In genomic region chr9:104075808-104076207, GRCm38 (mm10) we compare ENCODE assay signal across 11 mouse cellular contexts. TPM values are rescaled to one million over a fixed set of nuclear protein-coding genes. Genes with fewer than 3 reads are reported as not detected.
A peak's percentile ranks its signal among the peaks of the same experiment; 100 is the strongest.
DNase-seq lines count a peak whose midpoint lies in the region; ATAC-seq and TF ChIP-seq lines count a peak whose summit lies in the region.
"Had no signal": no experiment of that assay in that cellular context is flagged by ENCODE, and none has a peak within 500 bp of the region (broad histone marks: within the 10 kb centered on the region; RNA-seq: fewer than 3 reads in every experiment).

No protein-coding gene starts in this region.

- H3K9me3 ChIP-seq in forebrain, embryonic 14.5 days (replicated peaks; ENCODE audit: control insufficient read depth, low read length) = no peaks in the 10 kb centered on the region
- no peaks in the 10 kb centered on the region for H3K9me3 ChIP-seq in forebrain, embryonic 15.5 days
- H3K9me3 ChIP-seq in liver, embryonic 14.5 days (ENCODE audit: control insufficient read depth, low read length) = no peaks in the 10 kb centered on the region
- no peaks in the 10 kb centered on the region for H3K9me3 ChIP-seq in liver, embryonic 12.5 days (replicated peaks)

- TF ChIP-seq EP300 in liver, embryonic 14.5 days (IDR thresholded peaks at IDR 0.05; ENCODE audit: low read depth) = no peak

- no peak overlapping the region for H3K4me2 ChIP-seq in forebrain, embryonic 14.5 days (ENCODE audit: low read length)
- no peak overlapping the region for H3K4me2 ChIP-seq in forebrain, embryonic 15.5 days (replicated peaks)
- no peak overlapping the region for H3K4me2 ChIP-seq in liver, embryonic 14.5 days (ENCODE audit: low read depth)
- no peak overlapping the region for H3K4me2 ChIP-seq in liver, embryonic 12.5 days

- no peak for ATAC-seq in forebrain, embryonic 14.5 days
- ATAC-seq in forebrain, embryonic 15.5 days (replicated peaks) = no peak
- ATAC-seq in liver, embryonic 14.5 days (ENCODE audit: insufficient read depth) = no peak
- ATAC-seq in liver, embryonic 12.5 days = no peak

- peak; percentile 53 for TF ChIP-seq CTCF in liver, embryonic 14.5 days (IDR thresholded peaks at IDR 0.05; ENCODE audit: low read depth)
- peak; percentile 34; the same call in 1 of the 2 replicates for TF ChIP-seq CTCF in brain, embryonic 14.5 days (IDR thresholded peaks at IDR 0.05; ENCODE audit: borderline replicate concordance, extremely low read depth, insufficient read depth, insufficient read length)

- no peak overlapping the region for H3K9ac ChIP-seq in forebrain, embryonic 14.5 days (ENCODE audit: low read length)
- H3K9ac ChIP-seq in forebrain, embryonic 15.5 days (replicated peaks) = no peak overlapping the region
- H3K9ac ChIP-seq in liver, embryonic 14.5 days (replicated peaks) = no peak overlapping the region
- no peak overlapping the region for H3K9ac ChIP-seq in liver, embryonic 12.5 days

- TF ChIP-seq POLR2A in brain, embryonic 14.5 days (IDR thresholded peaks at IDR 0.05; ENCODE audit: borderline replicate concordance, extremely low read depth, insufficient read depth, insufficient read length, poor library complexity, severe bottlenecking) = no peak

- H3K4me3 ChIP-seq in forebrain, embryonic 14.5 days (ENCODE audit: low read depth, low read length) = no peak overlapping the region
- no peak overlapping the region for H3K4me3 ChIP-seq in forebrain, embryonic 15.5 days
- no peak overlapping the region for H3K4me3 ChIP-seq in liver, embryonic 14.5 days (ENCODE audit: insufficient read depth in 1 of 2, low read depth in 2 of 2, low read length in 2 of 2)
- H3K4me3 ChIP-seq in liver, embryonic 12.5 days = no peak overlapping the region

- DNase-seq in forebrain, embryonic 14.5 days (ENCODE audit: low spot score) = peak; percentile 47
- DNase-seq in liver, embryonic 14.5 days (ENCODE audit: low read depth in 3 of 3, low spot score in 3 of 3) = no peak
- peak; percentile 28 for DNase-seq in brain, embryonic 14.5 days (ENCODE audit: low read depth)
- DNase-seq in naive thymus-derived CD4-positive, alpha-beta T cell, adult 2 months (ENCODE audit: low read depth) = peak; percentile 52
- no peak for DNase-seq in cerebellum, adult 11 months
- DNase-seq in adrenal gland, adult (ENCODE audit: inconsistent age in 2 of 2, low spot score in 1 of 2) = no peak
- DNase-seq: heart, postnatal 14 days had no signal

- WGBS in forebrain, embryonic 14.5 days = 64% methylated on average over 2 of the region's 2 CpGs
- WGBS in forebrain, embryonic 15.5 days = 61% methylated on average over 2 of the region's 2 CpGs
- WGBS in liver, embryonic 14.5 days (ENCODE audit: insufficient replicate concordance) = 54% methylated on average over 2 of the region's 2 CpGs
- 58% methylated on average over 2 of the region's 2 CpGs for WGBS in liver, embryonic 12.5 days (ENCODE audit: insufficient replicate concordance)

- H3K27ac ChIP-seq in forebrain, embryonic 14.5 days (ENCODE audit: low read depth, low read length) = no peak overlapping the region
- H3K27ac ChIP-seq in forebrain, embryonic 15.5 days (replicated peaks) = no peak overlapping the region
- H3K27ac ChIP-seq in liver, embryonic 14.5 days = no peak overlapping the region
- H3K27ac ChIP-seq in liver, embryonic 12.5 days = no peak overlapping the region

- no peaks in the 10 kb centered on the region for H3K27me3 ChIP-seq in forebrain, embryonic 14.5 days (replicated peaks; ENCODE audit: control insufficient read depth, insufficient read depth, low read length)
- no peaks in the 10 kb centered on the region for H3K27me3 ChIP-seq in forebrain, embryonic 15.5 days
- no peaks in the 10 kb centered on the region for H3K27me3 ChIP-seq in liver, embryonic 14.5 days (ENCODE audit: control insufficient read depth, insufficient read depth, low read length)
- H3K27me3 ChIP-seq in liver, embryonic 12.5 days (replicated peaks) = no peaks in the 10 kb centered on the region

- H3K4me1 ChIP-seq in forebrain, embryonic 14.5 days (ENCODE audit: control insufficient read depth, insufficient read depth, low read length) = no peaks in the 10 kb centered on the region
- no peaks in the 10 kb centered on the region for H3K4me1 ChIP-seq in forebrain, embryonic 15.5 days
- no peaks in the 10 kb centered on the region; a peak in 1 of 4 replicates for H3K4me1 ChIP-seq in liver, embryonic 14.5 days (replicated peaks; ENCODE audit: control insufficient read depth in 2 of 2, insufficient read depth in 2 of 2, low read length in 1 of 2)
- H3K4me1 ChIP-seq in liver, embryonic 12.5 days = no peaks in the 10 kb centered on the region

- no peaks in the 10 kb centered on the region for H3K36me3 ChIP-seq in forebrain, embryonic 14.5 days (ENCODE audit: control insufficient read depth, insufficient read depth, low read length)
- H3K36me3 ChIP-seq in forebrain, embryonic 15.5 days = no peaks in the 10 kb centered on the region
- H3K36me3 ChIP-seq in liver, embryonic 14.5 days (replicated peaks; ENCODE audit: control insufficient read depth, insufficient read depth, low read depth) = no peaks in the 10 kb centered on the region
- no peaks in the 10 kb centered on the region for H3K36me3 ChIP-seq in liver, embryonic 12.5 days

RNA-seq across cellular contexts. Expression of gene Acad11, which starts 12.6 kb away (rescaled TPM):
- 7.4 and 8.1 TPM in 2 replicates for polyA plus RNA-seq in forebrain, embryonic 14.5 days (2014; fragmentation: Nextera tagmentation; extraction: Ambion mirVana)
- polyA plus RNA-seq in forebrain, embryonic 15.5 days (2015; fragmentation: Nextera tagmentation; extraction: Ambion mirVana) = 5.4 and 6.2 TPM in 2 replicates
- 11.9 and 13.5 TPM in 2 replicates for polyA plus RNA-seq in liver, embryonic 14.5 days (2012; rRNA removed)
- polyA plus RNA-seq in liver, embryonic 14.5 days (2014; fragmentation: Nextera tagmentation; extraction: Ambion mirVana) = 16.3 and 18.8 TPM in 2 replicates
- 10.5 and 11.5 TPM in 2 replicates for polyA plus RNA-seq in liver, embryonic 12.5 days (2016; fragmentation: Nextera tagmentation; extraction: Ambion mirVana)
- polyA plus RNA-seq in brain, embryonic 14.5 days (2012; rRNA removed) = 8.1 and 8.6 TPM in 2 replicates

RNA-seq across cellular contexts. Expression of gene Uba5, which starts 12.9 kb away (rescaled TPM):
- 73.6 and 75.3 TPM in 2 replicates for polyA plus RNA-seq in forebrain, embryonic 14.5 days (2014; fragmentation: Nextera tagmentation; extraction: Ambion mirVana)
- 64.5 and 68.8 TPM in 2 replicates for polyA plus RNA-seq in forebrain, embryonic 15.5 days (2015; fragmentation: Nextera tagmentation; extraction: Ambion mirVana)
- 9.6 and 14.6 TPM in 2 replicates for polyA plus RNA-seq in liver, embryonic 14.5 days (2012; rRNA removed)
- polyA plus RNA-seq in liver, embryonic 14.5 days (2014; fragmentation: Nextera tagmentation; extraction: Ambion mirVana) = 21.2 and 21.4 TPM in 2 replicates
- polyA plus RNA-seq in liver, embryonic 12.5 days (2016; fragmentation: Nextera tagmentation; extraction: Ambion mirVana) = 27.4 and 28.4 TPM in 2 replicates
- 68.8 and 69.7 TPM in 2 replicates for polyA plus RNA-seq in brain, embryonic 14.5 days (2012; rRNA removed)

RNA-seq across cellular contexts. Expression of gene Gm28305, which starts 35.3 kb away (rescaled TPM):
- not detected in 2 replicates for polyA plus RNA-seq in forebrain, embryonic 14.5 days (2014; fragmentation: Nextera tagmentation; extraction: Ambion mirVana)
- polyA plus RNA-seq in forebrain, embryonic 15.5 days (2015; fragmentation: Nextera tagmentation; extraction: Ambion mirVana) = not detected in 2 replicates
- not detected in 2 replicates for polyA plus RNA-seq in liver, embryonic 14.5 days (2012; rRNA removed)
- polyA plus RNA-seq in liver, embryonic 14.5 days (2014; fragmentation: Nextera tagmentation; extraction: Ambion mirVana) = not detected in 2 replicates
- polyA plus RNA-seq in liver, embryonic 12.5 days (2016; fragmentation: Nextera tagmentation; extraction: Ambion mirVana) = not detected in 2 replicates
- polyA plus RNA-seq in brain, embryonic 14.5 days (2012; rRNA removed) = not detected in 2 replicates
- polyA plus RNA-seq: lung, embryonic 16.5 days; stomach, embryonic 16.5 days had no signal

RNA-seq across cellular contexts. Expression of gene Ackr4, which starts 50.9 kb away (rescaled TPM):
- polyA plus RNA-seq in forebrain, embryonic 14.5 days (2014; fragmentation: Nextera tagmentation; extraction: Ambion mirVana) = 0.33 and 0.35 TPM in 2 replicates
- polyA plus RNA-seq in forebrain, embryonic 15.5 days (2015; fragmentation: Nextera tagmentation; extraction: Ambion mirVana) = 0.50 and 0.70 TPM in 2 replicates
- 0.09 and 0.11 TPM in 2 replicates for polyA plus RNA-seq in liver, embryonic 14.5 days (2012; rRNA removed)
- 0.19 and 0.24 TPM in 2 replicates for polyA plus RNA-seq in liver, embryonic 14.5 days (2014; fragmentation: Nextera tagmentation; extraction: Ambion mirVana)
- polyA plus RNA-seq in liver, embryonic 12.5 days (2016; fragmentation: Nextera tagmentation; extraction: Ambion mirVana) = 0.66 TPM in 2 replicates
- polyA plus RNA-seq in brain, embryonic 14.5 days (2012; rRNA removed) = 0.25 and 0.78 TPM in 2 replicates

Comparison
In these comparisons a context has a peak if more than half of its experiments do, and no peak if none do; other contexts are left out.
1. DNase-seq: peak in forebrain, embryonic 14.5 days (single experiment), brain, embryonic 14.5 days (single experiment) and naive thymus-derived CD4-positive, alpha-beta T cell, adult 2 months (single experiment); none in liver, embryonic 14.5 days (0 of 3), cerebellum, adult 11 months (single experiment) and adrenal gland, adult (0 of 2).